Mouse (Mus musculus) heart, postnatal 14 days (tissue): ENCODE results near the gene Tmem86a. TPM values are rescaled to one million over a fixed set of nuclear protein-coding genes. Genes with fewer than 3 reads are reported as not detected.

ENCODE experiments used
- DNase-seq, 2 experiments: peaks; one replicate each; pipeline ENCODE4 v3.0.0; 2021 to 2022
- intact Hi-C: fragments of 180-260 bp; cut with DNase I; formaldehyde crosslinking; loops from one replicate; pipeline ENCODE4 v1.15.1; 2025
- long read RNA-seq, 2 experiments: library from polyadenylated mRNA; stranded (forward); transcript quantifications; one replicate each; pipeline ENCODE4 v2.0.0; 2021
- total RNA-seq, 2 experiments: library from RNA; stranded (reverse); gene quantifications; 2 replicates each; pipeline ENCODE4 v1.2.3; 2021

The Tmem86a gene
- 10 to 100 TPM; 26.4 to 31.0 TPM for total RNA-seq
- long read RNA-seq, experiment 1, transcript Tmem86a-201 (3 exons, 1,831 nt): major isoform, 52 of 61 reads
- long read RNA-seq, experiment 1, partial matches to known transcripts: 5 of 61 reads
- long read RNA-seq, experiment 1, other reads (novel, unspliced or antisense): 4 of 61 reads
- long read RNA-seq, experiment 2, transcript Tmem86a-201 (3 exons, 1,831 nt): major isoform, 75 of 82 reads
- long read RNA-seq, experiment 2, partial matches to known transcripts: 0 of 82 reads
- long read RNA-seq, experiment 2, other reads (novel, unspliced or antisense): 7 of 82 reads

GRCm38 (mm10) chr7:47050366-47050765 lies at the start of gene Tmem86a:
Tmem86a (plus strand) TSS chr7:47050601.
- DNase-seq: peak; percentile 93 to 95
- intact Hi-C loops: no loop called here

GRCm38 (mm10) chr7:47000644-47000983 lies 49.8 kb upstream of the Tmem86a start:
- intact Hi-C loops: loop anchor here (10.0 kb wide), 1 partner anchor 286 kb away; the partner anchor contains the start of genes Saa3 and Saal1
- DNase-seq: no peak

- no peak for DNase-seq
- intact Hi-C loops: loop anchor here (10.0 kb wide), 1 partner anchor 287 kb away; the partner anchor contains the start of genes Saa3 and Saal1
These were observed 49.1 kb upstream of the Tmem86a start for GRCm38 (mm10) chr7:47001125-47001899.

GRCm38 (mm10) chr7:47001900-47002275 lies 48.5 kb upstream of the Tmem86a start:
- intact Hi-C loops: loop anchor here (10.0 kb wide), 1 partner anchor 287 kb away; the partner anchor contains the start of genes Saa3 and Saal1
- no peak for DNase-seq

GRCm38 (mm10) chr7:47003411-47004115 lies 46.8 kb upstream of the Tmem86a start:
- intact Hi-C loops: loop anchor here (10.0 kb wide), 1 partner anchor 289 kb away; the partner anchor contains the start of genes Saa3 and Saal1

GRCm38 (mm10) chr7:47007109-47007780 lies 43.2 kb upstream of the Tmem86a start:
- no peak for DNase-seq
- intact Hi-C loops: loop anchor here (5.0 to 10.0 kb wide), 3 partner anchors 160 to 292 kb away; partner anchors contain the start of genes Gtf2h1, Hps5, Saa3 and Saal1

More at GRCm38 (mm10) chr7:47003411-47004115, 46.8 kb upstream of the Tmem86a start:
- DNase-seq: no peak

- no peak for DNase-seq
- intact Hi-C loops: loop anchor here (5.0 to 10.0 kb wide), 3 partner anchors 160 to 293 kb away; partner anchors contain the start of genes Gtf2h1, Hps5, Saa3 and Saal1
These were observed 42.6 kb upstream of the Tmem86a start for GRCm38 (mm10) chr7:47007818-47008167.

GRCm38 (mm10) chr7:47008168-47008993 lies 42.0 kb upstream of the Tmem86a start, which contains the start of gene Spty2d1:
Spty2d1 (minus strand) TSS chr7:47008411.
- peak; percentile 97 to 99 for DNase-seq
- intact Hi-C loops: loop anchor here (5.0 to 10.0 kb wide), 3 partner anchors 161 to 294 kb away; partner anchors contain the start of genes Gtf2h1, Hps5, Saa3 and Saal1

- intact Hi-C loops: no loop called here
- no peak for DNase-seq
These were observed 37.2 kb upstream of the Tmem86a start for GRCm38 (mm10) chr7:47013131-47013767.

- DNase-seq: peak; percentile 48 to 78
- intact Hi-C loops: loop anchor here (1.0 kb wide), 1 partner anchor 51 kb away; no protein-coding TSS in a partner anchor
These were observed 35.6 kb upstream of the Tmem86a start for GRCm38 (mm10) chr7:47014564-47015389.

- intact Hi-C loops: loop anchor here (1.0 kb wide), 1 partner anchor 52 kb away; no protein-coding TSS in a partner anchor
- DNase-seq: peak; percentile 88 to 90
These were observed 34.9 kb upstream of the Tmem86a start for GRCm38 (mm10) chr7:47015390-47016065.

- intact Hi-C loops: no loop called here
- DNase-seq: no peak
These were observed 33.8 kb upstream of the Tmem86a start for GRCm38 (mm10) chr7:47016602-47017001.

- DNase-seq: no peak
- intact Hi-C loops: no loop called here
These were observed 33.3 kb upstream of the Tmem86a start for GRCm38 (mm10) chr7:47017146-47017545.

- DNase-seq: no peak
- intact Hi-C loops: no loop called here
These were observed 30.8 kb upstream of the Tmem86a start for GRCm38 (mm10) chr7:47019641-47020040.

- intact Hi-C loops: no loop called here
- no peak for DNase-seq
These were observed 29.4 kb upstream of the Tmem86a start for GRCm38 (mm10) chr7:47020956-47021355.

- intact Hi-C loops: loop anchor here (2.0 kb wide), 1 partner anchor 30 kb away; no protein-coding TSS in a partner anchor
- DNase-seq: peak in 1 of 2 experiments; percentile 22
These were observed 27.9 kb upstream of the Tmem86a start for GRCm38 (mm10) chr7:47022482-47022881.

GRCm38 (mm10) chr7:47023530-47023929 lies 26.9 kb upstream of the Tmem86a start:
- intact Hi-C loops: loop anchor here (1.0 to 2.0 kb wide), 3 partner anchors 29 to 127 kb away; no protein-coding TSS in a partner anchor

More at GRCm38 (mm10) chr7:47023530-47023929, 26.9 kb upstream of the Tmem86a start:
- DNase-seq: peak; percentile 88 to 92
